Mouse (Mus musculus) CD4-positive, CD25-positive, alpha-beta regulatory T cell, adult 2 months (primary cell): Measurements from ENCODE around the gene Tssc4.

Experiments
- DNase-seq: peaks from one replicate; pipeline ENCODE4 v3.0.0-alpha.2; 2012; ENCODE audit warnings: low read depth, low spot score

The Tssc4 gene

DNA sequence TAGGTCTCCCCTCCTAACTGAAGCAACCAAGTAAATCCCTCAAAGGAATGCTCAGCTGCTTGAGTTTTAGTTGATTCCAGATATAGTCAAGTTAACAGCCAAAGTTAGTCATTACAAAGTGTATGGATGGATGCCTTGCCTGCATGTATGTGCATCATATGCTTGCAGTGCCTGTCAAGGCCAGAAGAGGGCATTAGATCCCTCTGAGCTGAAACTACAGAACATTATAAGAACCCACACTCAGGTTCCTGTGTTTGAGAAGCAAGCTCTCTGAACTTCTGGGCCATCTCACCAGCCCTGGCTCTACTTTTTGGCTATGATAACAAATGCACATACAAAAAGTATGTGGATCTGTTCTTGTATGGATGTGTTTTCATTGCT is 24.2 kb upstream of the Tssc4 start:
- DNase-seq, result no peak

DNA sequence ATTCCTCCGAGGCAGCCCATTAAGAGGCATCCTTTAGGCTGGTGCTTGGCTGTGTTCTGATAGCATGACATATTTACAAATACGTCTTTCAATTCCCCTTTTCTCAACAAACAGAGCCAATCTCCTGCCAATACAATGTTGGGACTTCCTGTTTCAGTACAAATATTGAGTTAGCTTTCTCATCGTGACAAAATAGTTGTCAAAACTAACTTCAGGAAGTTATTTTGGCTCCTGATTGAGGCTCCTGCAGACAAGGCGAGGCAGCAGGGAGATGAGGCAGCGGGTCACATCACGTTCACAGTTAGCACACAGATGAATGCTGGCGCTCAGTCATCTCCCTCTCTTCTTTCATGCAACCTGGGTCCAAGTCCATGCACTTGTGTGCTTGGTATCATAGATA is 22.7 kb upstream of the Tssc4 start:
- DNase-seq, result no peak

DNA sequence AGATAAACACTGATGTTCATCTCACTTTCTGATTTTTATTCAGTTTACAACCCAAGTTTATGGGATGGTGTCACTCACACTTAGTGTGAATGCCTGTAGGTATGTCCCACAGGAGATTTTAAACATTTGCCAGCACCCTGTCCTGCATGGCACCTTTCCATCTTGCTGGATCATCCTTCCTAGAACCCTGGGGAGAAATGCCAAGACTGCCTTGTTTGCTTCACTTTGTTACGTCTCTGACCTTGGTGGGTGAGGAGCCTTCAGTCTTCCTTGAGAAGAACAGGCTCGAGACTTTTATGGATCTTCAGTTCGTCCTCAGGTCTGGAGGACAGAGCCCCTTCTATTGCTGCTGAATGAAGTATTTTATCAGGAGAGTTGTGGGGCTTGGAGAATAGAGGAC is 19.7 kb upstream of the Tssc4 start:
- no peak for DNase-seq

DNA sequence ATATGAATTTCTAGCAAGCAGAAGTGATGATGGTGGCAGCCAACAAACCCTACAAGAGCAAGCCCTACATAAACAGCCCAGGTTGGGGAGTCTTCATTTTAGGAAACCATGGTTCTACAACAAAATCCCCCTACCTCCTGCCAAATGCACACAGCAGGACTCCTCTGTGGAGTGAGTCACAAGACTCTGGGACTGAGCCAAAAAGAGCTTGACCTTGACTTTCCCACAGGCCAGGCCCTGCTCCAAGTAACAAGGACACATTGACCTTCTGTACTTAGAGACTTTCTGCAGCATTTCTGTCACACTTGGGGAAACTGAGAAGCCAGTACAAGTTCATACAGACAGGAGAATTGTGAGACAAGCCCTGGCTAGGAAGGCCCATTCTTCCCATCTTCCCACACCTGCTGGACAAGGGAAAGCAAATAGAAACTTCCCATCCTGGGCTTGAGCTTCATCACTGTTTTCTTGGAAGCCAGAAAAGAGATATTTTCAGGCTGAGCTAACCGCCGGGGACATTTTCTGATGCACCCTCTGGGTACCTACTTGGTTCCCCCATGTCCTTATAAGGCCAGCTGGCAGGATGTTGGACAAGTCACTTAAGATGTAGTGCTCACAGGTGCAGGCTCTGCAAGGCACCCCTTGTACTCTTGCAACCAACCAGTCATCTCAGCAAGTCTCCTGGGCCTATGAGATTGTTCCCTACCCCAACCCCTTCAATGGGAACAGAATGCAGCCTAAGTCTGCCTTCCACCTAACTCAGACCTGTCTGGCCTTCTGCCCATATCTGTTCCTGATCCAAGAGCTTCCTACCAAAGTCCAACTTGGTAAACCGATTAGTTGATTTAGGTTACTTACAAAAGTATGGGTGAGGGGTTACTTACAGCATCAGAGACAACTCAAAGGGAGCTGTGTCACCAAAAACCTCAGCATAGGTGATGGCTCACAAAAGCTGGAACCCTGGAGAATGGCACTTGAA is 18.9 kb upstream of the Tssc4 start:
- no peak for DNase-seq

DNA sequence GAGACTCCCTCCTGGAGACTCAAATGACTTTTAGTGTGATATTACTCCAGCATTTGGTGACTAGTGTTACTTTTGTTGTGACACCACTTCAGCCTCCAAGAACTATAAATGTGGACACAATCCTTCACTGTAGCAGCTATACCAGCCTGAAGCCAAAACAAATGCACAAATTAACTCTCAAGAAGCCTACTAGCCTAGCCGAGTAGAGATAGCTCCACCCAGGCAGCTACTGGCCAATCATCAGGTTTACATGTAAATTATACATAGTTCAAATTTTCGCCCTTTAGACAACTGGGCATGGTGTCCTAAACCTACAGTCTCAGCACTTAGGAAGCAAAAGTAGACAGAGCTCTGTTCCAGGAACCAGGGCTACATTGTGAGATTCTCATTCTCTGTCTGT is 17.7 kb upstream of the Tssc4 start:
- DNase-seq, result no peak

DNA sequence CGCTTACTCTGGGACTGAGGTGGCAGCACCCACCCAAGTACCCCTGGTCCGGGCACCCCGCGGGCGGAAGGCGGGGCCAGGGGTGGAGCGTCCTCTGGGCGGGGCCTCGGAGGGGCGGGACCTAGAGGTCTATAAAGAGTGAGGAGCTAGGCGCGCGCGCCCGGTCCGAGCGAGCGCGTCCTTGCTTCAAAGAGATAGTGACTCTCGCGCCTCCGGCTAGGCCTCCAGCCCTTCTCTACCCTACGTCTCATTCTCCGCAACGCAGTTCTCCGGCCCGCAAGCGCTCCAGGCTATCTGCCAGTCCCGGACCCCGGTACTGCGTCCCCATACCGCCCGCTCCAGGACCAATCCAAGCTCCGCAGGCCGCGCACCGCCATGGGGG is 16.4 kb upstream of the Tssc4 start, which contains the start of gene Cd81:
Gene Cd81, plus strand, starts transcription at position 114 of the 382 bp plus-strand sequence.
- DNase-seq, result peak; percentile 83

DNA sequence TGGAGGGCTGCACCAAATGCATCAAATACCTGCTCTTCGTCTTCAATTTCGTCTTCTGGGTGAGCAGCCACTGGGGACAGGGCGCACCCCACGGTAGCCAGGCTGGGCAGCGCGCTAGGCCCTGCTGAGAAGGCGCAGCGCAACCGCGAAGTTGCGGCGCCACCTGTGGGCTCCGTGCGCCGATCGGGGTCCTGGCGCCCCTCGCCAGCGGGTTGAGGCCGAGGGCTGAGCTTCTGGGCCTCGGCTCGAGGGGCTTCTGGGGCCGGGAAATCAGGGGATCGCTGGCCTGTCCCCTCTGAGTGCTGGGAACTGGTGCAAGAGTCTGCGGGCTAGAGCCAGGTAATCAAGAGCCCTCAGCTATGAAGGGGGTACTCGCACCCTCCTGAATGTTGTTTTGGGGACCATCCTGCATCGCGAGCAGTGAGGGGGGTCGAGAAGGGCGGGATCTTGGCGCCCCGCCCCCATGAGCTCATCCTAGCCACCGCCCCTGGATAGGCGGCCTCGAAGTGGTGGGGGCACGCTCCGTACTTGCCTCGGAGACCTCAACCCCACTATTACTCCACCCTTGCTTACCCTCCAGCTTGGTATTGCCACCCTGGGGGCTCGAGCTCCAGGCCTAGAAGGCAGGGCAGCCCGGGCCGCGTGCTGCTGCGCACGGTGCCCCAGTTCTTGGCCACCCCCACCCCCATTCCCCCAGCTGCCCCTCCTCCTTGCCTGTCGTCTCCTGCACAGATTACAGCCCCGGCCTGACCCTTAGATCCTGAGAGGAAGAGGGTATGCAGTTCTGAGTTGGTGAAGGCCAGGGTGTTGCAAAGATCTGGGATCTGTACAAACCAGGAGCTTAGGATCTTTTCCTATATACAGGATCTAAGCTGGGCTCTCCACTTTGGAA is 15.8 kb upstream of the Tssc4 start:
- peak; percentile 64 for DNase-seq

DNA sequence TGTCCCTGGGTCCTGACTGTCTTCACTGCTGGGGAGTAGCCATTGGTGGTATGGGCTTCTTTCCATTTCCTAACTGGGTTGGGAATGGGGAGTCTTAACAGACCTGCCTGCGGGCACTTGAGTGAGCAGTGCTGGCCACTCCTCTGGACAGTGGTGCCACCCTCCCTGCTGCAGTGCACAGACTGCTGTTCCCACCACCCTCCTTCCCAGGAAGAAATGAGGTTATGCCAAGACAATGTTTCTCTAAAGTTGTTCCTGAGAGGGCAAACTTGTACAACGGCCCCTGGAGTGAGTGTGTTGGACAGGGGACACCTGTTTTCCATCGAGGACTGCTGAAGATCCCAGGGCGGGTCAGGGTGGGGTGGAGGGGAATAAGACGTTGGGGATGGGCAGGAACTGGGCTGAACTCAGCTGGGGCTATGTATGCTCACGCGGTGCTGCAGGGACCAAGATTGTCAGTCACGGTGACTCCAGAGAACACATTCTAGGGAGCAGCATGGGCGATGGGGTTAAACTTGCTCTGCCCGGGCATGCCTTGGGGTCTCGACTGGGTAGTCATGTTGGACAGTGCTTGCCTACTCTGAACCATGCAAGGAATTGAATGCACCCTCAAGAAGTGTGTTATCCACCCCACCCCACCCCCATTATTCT is 15.0 kb upstream of the Tssc4 start:
- DNase-seq, result no peak

DNA sequence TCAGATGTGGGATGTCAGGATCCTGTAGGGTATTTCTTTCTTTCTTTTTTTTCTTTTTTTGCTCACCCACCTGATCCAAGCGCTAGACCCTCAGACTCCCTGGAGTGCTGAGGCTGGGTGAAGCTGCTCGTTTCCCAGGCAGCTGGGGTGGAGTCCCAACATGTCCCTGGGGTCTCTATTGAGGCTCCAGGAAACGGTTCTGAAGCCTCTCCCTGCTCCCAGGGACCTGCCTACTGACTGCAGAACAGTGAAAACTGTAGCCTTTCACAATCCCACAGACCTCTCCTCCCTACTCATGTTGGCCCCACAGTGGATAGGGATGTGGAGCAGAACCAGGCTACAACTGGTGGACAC is 14.5 kb upstream of the Tssc4 start:
- DNase-seq, result no peak

DNA sequence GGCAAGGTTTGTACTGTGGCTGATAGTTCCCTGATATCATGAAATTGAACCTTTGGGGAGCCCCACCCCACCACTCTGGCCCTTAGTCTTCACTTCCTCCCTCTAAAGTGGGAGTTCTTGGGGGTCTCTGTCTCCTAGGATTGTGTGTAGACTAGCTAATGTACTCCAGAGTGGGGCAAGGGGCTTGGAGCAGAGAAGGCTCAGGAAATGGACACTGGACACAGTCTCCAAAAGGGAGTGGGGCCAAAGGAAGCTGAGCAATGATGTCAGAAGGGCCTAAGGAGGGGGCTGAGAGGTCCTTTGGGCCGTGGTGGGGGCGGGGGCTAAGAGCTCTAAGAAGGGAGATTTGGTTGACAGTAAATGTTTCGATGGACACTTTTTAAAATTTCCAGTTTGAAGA is 14.0 kb upstream of the Tssc4 start:
- no peak for DNase-seq

DNA sequence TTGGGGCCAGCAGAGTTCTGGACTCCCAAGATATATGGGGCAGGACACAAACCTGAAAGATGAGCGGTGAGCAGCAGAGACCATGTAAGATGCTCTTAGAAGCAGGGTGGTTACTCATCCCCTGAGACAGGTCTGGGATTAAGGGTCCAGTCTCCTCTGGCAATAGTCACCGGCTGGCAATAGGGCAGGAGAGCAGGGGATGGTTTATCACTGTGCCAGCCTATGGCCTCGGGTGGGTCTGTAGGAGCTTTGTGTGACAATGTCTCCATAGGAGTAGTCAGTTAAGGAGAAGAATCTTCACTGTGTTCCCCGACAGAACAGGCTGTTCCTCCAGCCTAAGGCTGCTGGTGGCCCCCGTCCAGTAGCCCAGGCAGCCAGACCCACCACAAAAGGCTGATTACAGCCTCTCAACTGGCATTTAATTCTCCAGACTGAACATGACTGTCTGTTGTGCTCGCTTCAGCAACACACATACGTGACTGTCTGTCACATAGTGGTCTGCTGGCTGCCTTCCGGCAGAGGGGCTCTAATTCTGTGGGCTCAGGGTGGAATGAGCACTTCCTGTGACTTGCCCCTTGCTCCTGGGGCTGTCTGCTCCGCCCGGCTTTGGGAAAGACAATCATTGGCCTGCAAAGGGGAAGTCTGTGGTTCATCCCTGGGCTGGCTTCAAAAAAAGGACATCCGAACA is 13.4 kb upstream of the Tssc4 start:
- no peak for DNase-seq

DNA sequence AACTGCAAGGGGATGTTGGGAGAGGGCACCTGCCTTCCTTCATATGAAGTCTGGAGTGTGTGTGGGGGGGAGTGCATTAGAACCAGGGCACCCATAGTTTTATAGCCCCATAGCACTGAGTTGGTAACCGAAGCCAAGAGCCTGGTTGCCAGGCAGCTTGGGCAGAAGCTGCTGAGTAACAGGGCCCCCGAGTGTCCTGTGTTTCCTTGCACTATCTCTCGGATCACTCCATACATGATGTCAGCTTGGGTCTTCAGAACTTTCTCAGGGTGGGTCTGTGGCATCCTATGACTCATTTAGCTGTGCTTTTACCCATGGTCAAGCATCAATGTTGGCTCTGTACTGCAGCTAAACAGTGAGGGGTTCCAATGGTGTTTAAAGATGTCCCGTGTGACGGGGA is 12.0 kb upstream of the Tssc4 start:
- DNase-seq, result no peak

DNA sequence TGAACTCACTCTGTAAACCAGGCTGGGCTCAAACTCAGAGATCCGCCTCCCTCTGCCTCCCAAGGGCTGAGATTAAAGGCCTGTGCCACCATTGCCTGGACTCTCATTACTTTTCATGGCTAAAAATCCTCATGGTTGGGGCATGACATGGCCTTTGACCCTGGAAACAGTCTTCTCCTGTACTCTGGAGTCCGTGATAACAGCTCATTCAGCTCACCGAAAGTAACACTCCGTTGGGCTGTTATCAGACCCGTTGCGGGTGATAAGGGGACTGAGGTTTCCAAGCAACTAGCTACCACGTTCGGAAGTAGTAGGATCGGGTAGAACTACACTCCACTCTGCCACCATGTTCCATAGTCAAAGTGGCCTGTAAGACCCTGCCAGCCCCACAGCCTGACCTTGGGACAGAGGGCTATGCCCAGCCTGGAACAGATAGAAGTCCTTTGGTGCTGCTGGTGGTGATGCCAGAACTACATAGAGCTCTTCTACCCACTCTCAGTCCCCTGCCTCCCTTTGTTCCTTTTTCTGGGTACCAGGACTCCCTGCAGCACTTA is 11.3 kb upstream of the Tssc4 start:
- DNase-seq, result no peak

DNA sequence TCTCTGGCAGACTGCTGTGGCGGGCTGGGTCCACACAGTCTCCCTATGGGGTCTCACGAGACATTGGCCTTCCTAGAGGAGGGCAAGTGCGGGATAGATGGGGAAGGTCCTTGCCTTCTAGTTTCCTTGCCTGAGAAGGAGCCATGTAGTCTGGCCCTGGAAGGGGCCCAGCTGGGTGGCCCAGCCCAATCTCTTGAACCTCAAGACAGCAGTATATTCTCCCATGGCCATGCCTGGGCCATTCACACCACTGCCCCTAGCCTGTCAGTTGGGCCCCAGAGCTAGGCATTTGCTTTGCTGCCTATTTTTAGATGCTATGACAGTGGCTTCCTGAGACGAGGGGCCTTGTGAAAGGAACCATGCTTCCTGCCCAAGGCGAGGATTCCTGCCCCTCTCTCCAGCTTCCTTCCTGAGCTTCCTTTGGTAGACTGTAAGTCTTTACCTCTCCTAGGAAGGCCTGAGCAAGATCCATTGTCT is 10.8 kb upstream of the Tssc4 start:
- no peak for DNase-seq

DNA sequence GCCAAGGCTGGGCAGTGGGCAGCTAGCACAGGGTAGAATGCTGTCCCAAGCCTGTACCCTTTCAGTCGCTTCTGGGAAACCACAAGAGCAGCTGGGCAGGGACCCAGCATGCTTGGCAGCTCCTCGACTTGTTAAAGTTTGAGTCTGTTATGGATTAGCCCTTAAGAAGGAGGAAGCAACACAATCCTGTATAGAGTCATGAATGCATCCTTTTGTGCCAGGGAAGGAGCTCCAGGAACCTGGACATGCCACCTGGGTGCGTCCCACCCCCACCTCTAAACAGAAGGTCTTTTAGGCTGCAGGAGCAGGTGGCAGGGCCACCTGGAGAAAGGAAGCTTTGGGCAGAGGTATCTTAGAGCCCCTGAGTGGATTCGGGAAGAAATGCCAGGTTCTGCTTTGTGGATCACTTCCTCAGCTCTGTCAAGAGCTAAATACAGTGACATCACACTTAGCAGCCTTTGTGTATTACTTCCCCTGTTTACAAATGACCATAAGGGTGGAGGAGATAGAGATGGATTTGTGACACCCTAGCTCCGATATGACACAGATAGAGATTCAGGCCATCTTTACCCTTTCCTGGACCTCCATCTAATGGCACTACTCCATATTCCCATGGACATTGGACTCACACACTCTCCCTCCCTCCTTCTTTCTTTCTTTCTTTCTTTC is 9.7 kb upstream of the Tssc4 start:
- DNase-seq, result no peak

DNA sequence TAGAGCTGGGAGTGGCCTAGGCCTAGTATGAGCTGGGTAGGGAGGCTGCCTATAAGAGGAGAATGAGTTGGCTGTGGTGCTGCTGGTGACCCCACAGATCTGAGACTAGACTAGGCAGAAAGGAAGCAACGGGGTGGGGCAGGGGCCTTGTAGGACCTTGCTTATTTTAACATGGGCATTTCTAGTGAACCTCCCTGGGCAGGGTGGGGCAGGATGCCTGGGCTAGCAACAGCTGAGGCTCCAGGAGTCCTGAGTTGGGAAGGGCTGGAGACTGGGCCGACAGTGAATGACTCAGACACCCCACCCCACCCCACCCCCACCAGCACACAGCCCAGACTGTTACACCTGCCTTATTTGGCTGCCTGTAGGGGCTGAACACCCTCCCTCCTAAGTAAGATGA is 6.3 kb upstream of the Tssc4 start:
- no peak for DNase-seq

DNA sequence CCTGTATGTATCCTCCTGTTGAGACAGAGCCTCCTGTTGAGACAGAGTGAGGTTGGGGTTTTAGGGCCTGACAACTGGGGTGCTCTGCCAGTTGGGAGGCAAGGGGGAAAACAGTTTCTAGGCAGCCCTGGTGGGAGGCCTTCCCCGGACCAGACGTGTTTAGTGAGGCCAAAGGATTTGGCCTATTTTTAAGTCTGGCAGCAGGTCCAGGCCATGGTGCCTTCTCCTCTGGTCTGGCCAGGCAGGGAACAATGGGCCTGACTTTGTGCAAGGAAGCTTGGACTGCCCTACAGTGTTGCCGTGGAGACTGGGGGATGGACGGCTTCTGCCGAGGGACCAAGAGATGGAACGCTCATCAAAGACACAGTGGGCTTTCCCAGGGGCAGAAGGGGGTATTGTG is 4.8 kb upstream of the Tssc4 start:
- no peak for DNase-seq

DNA sequence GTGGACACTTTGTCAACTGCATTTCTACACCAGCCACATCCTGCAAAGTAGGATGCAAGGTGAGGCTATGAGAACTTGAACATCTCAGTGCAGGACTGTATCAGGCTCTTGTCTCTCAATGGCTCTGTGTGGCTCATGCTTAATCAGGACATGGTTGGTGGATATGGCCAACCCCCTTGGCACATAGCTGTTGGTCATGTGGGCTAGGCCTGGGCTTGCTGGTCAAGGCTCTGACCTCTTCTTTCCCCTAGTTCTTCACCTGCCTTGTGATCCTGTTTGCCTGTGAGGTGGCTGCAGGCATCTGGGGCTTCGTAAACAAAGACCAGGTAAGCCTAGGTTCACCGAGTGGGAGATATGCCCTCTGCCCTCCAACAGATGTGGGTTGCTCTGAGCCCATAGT is 3.4 kb upstream of the Tssc4 start:
- no peak for DNase-seq

DNA sequence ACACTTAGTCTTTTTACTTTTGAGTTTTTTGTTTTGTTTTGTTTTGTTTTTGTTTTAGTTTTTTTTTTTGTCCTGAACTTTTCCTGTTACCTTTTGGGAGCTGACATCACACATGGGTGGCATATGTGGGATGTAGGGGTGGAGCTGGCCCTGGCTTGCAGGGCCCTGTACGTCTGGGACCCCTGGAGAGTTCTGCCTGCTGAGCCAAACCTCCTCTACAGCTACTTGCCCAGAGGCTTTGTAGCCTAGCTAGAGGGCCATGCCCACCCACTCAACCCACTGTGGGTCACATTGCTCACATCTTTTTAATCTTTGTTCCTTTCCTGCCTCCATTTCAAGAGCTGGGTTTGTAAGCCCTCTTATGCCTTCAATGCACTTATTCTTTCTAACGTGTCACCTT is 1.6 kb upstream of the Tssc4 start:
- DNase-seq, result no peak

DNA sequence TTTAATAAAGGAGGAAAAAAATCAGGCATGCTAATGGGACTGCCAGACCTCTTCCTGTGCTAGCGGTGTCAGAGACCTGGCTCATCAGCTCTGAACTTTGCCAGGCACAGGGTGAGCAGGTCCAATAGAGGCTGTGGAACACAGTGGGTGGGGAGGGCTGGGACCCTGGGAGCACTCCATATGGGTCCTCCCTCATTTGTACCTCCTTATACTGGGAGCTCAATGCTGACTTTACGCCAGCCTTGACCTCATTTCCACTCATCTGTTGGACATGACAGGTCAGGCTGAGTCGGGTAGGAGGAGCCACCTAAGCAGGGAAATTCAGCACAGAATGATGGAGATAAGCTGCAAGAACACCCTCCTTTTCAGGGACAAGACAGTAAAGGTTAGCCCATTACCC is 1.2 kb upstream of the Tssc4 start:
- no peak for DNase-seq
